Mouse (Mus musculus): Measurements from ENCODE around the gene Mcrip2. TPM values are rescaled to one million over a fixed set of nuclear protein-coding genes. Genes with fewer than 3 reads are reported as not detected.

Gene Mcrip2
- total and polyA plus RNA-seq, 3 experiments = 1.4 to 16.1 (median 1.7) TPM

DNA sequence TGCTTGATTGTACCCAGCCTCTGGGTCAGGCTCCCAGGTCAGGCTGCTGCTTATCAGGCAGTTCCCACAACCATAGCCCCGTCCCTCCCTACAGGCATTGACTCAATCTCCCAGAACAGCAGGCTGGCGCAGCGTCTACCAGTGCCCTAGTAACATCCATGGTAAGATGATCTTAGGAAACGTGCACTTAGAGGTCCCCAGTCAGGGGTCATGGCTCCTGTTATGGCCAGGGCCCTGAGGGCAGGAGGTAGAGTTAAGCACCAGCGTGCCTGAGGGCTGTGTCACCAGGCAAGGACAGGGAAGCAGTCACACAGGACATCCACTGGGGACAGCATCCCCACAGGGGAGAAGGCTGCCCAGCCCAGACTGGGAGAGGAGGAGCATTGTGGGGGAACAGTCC is 13.7 kb upstream of the Mcrip2 start:
- no peaks in the 10 kb centered on the region for H3K27me3 ChIP-seq (replicated peaks)
- peaks cover 61 to 97% of the 10 kb centered on the region in 2 experiments for H3K36me3 ChIP-seq (replicated peaks in 1 of 2; ENCODE audit: control insufficient read depth in 1 of 2, insufficient read depth in 1 of 2, low read length in 1 of 2)
- in situ Hi-C loops (cut with MboI; ENCODE audit: low pct_ligation_motif_present, low pct_unique_long_range_greater_than_20kb, low sequenced_read_pairs) = loop anchor here (5.0 kb wide), 3 partner anchors 35 to 210 kb away; partner anchors contain the start of genes Decr2 and Rab40c
- no peak overlapping the region for H3K4me2 ChIP-seq (ENCODE audit: insufficient read depth, low read depth, poor library complexity, severe bottlenecking)
- DNase-seq (ENCODE audit: extremely low read depth) = no peak
- no peak overlapping the region for H3K4me3 ChIP-seq (replicated peaks in 1 of 3; ENCODE audit: low read depth in 2 of 3, low read length in 2 of 3, poor library complexity in 1 of 3)
- dilution Hi-C loops (cut with MboI; ENCODE audit: extremely low pct_ligation_motif_present, extremely low pct_unique_long_range_greater_than_20kb, low sequenced_read_pairs) = no loop called here
- TF ChIP-seq POLR2AphosphoS2 (IDR thresholded peaks at IDR 0.05; ENCODE audit: low read depth, low read length) = 0 out of 2 replicates have a peak, but pooled peaks have one; percentile 27
- 0 out of 2 replicates have a peak, but pooled peaks have one; percentile 24 for TF ChIP-seq POLR2A (IDR thresholded peaks at IDR 0.05; ENCODE audit: low read depth, low read length)
- no peak for TF ChIP-seq MAX (IDR thresholded peaks at IDR 0.05; ENCODE audit: low read length)
- 0 out of 2 replicates have a peak, but pooled peaks have one; percentile 29 for TF ChIP-seq ZMIZ1 (IDR thresholded peaks at IDR 0.05; ENCODE audit: low read depth, low read length)
- no peak overlapping the region for H3K9ac ChIP-seq (ENCODE audit: insufficient read depth, low read depth)
- H3K4me1 ChIP-seq (ENCODE audit: control insufficient read depth in 1 of 2, insufficient read depth in 2 of 2) = peaks cover 0 to 5% of the 10 kb centered on the region in 2 experiments; a peak in 1 of 4 replicates
- no peak overlapping the region for H3K27ac ChIP-seq (ENCODE audit: insufficient read depth, low read depth)
- H3K9me3 ChIP-seq (replicated peaks; ENCODE audit: low read length) = no peaks in the 10 kb centered on the region
- no peaks in the 10 kb centered on the region for H3K79me2 ChIP-seq (replicated peaks; ENCODE audit: control insufficient read depth, extremely low read depth, insufficient read depth, poor library complexity, severe bottlenecking)

DNA sequence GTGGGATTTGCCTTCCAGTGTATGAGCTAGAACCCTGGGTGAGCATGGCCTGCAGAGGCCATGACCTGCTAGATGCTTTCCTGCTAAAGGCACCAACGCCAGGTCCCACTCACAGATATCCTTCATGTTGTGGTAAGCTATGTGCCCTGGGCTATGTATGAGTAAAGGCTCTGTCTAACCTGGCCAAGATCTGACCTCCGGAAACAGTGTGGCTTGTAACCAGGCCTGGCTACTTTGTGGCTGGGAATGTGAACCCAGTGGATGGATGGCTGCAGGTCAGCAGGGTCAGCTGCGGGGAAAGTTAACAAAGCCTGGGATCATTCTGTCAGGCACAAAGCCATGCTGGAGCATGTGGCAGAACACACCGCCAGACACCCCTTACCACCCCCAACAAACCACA is 13.1 kb upstream of the Mcrip2 start:
- Histone ChIP-seq H3K36me3 (replicated peaks in 1 of 2; ENCODE audit: control insufficient read depth in 1 of 2, insufficient read depth in 1 of 2, low read length in 1 of 2) (peaks cover 60 to 97% of the 10 kb centered on the region in 2 experiments), H3K4me2 (ENCODE audit: insufficient read depth, low read depth, poor library complexity, severe bottlenecking) (no peak overlapping the region), H3K4me1 (ENCODE audit: control insufficient read depth in 1 of 2, insufficient read depth in 2 of 2) (peaks cover 0 to 8% of the 10 kb centered on the region in 2 experiments; a peak in 2 of 4 replicates), H3K27me3 (replicated peaks) (no peaks in the 10 kb centered on the region), H3K9me3 (replicated peaks; ENCODE audit: low read length) (no peaks in the 10 kb centered on the region), H3K4me3 (replicated peaks in 1 of 3; ENCODE audit: low read depth in 2 of 3, low read length in 2 of 3, poor library complexity in 1 of 3) (no peak overlapping the region), H3K27ac (ENCODE audit: insufficient read depth, low read depth) (no peak overlapping the region), H3K79me2 (replicated peaks; ENCODE audit: control insufficient read depth, extremely low read depth, insufficient read depth, poor library complexity, severe bottlenecking) (no peaks in the 10 kb centered on the region), H3K9ac (ENCODE audit: insufficient read depth, low read depth) (no peak overlapping the region)
- DNase-seq (ENCODE audit: extremely low read depth) = no peak
- TF ChIP-seq SIN3A (IDR thresholded peaks at IDR 0.05; ENCODE audit: low read length) = no peak
- TF ChIP-seq TBP (conservative IDR thresholded peaks at IDR 0.05; ENCODE audit: low read depth, low read length) = no peak
- no peak for TF ChIP-seq NELFE (IDR thresholded peaks at IDR 0.05; ENCODE audit: low read depth, low read length)
- in situ Hi-C loops (cut with MboI; ENCODE audit: low pct_ligation_motif_present, low pct_unique_long_range_greater_than_20kb, low sequenced_read_pairs) (loop anchor here (5.0 kb wide), 3 partner anchors 36 to 211 kb away; partner anchors contain the start of genes Decr2 and Rab40c), dilution Hi-C loops (cut with MboI; ENCODE audit: extremely low pct_ligation_motif_present, extremely low pct_unique_long_range_greater_than_20kb, low sequenced_read_pairs) (no loop called here)

- H3K27ac ChIP-seq (ENCODE audit: insufficient read depth, low read depth) = no peak overlapping the region
Observed at GRCm38 (mm10) chr17:25880913-25881641, 12.5 kb upstream of the Mcrip2 start.

More at GRCm38 (mm10) chr17:25880913-25881641, 12.5 kb upstream of the Mcrip2 start:
- dilution Hi-C loops (cut with MboI; ENCODE audit: extremely low pct_ligation_motif_present, extremely low pct_unique_long_range_greater_than_20kb, low sequenced_read_pairs) = no loop called here
- H3K27me3 ChIP-seq (replicated peaks) = no peaks in the 10 kb centered on the region
- in situ Hi-C loops (cut with MboI; ENCODE audit: low pct_ligation_motif_present, low pct_unique_long_range_greater_than_20kb, low sequenced_read_pairs) = loop anchor here (5.0 kb wide), 3 partner anchors 36 to 211 kb away; partner anchors contain the start of genes Decr2 and Rab40c
- H3K9ac ChIP-seq (ENCODE audit: insufficient read depth, low read depth) = no peak overlapping the region
- TF ChIP-seq POLR2AphosphoS2 (IDR thresholded peaks at IDR 0.05; ENCODE audit: low read depth, low read length) = 0 out of 2 replicates have a peak, but pooled peaks have one; percentile 49
- no peak for TF ChIP-seq SMC3 (IDR thresholded peaks at IDR 0.05; ENCODE audit: low read depth, low read length)
- H3K4me2 ChIP-seq (ENCODE audit: insufficient read depth, low read depth, poor library complexity, severe bottlenecking) = no peak overlapping the region
- DNase-seq (ENCODE audit: extremely low read depth) = no peak
- H3K4me3 ChIP-seq (replicated peaks in 1 of 3; ENCODE audit: low read depth in 2 of 3, low read length in 2 of 3, poor library complexity in 1 of 3) = no peak overlapping the region
- H3K79me2 ChIP-seq (replicated peaks; ENCODE audit: control insufficient read depth, extremely low read depth, insufficient read depth, poor library complexity, severe bottlenecking) = no peaks in the 10 kb centered on the region
- no peaks in the 10 kb centered on the region for H3K9me3 ChIP-seq (replicated peaks; ENCODE audit: low read length)
- peaks cover 60 to 94% of the 10 kb centered on the region in 2 experiments for H3K36me3 ChIP-seq (replicated peaks in 1 of 2; ENCODE audit: control insufficient read depth in 1 of 2, insufficient read depth in 1 of 2, low read length in 1 of 2)
- H3K4me1 ChIP-seq (ENCODE audit: control insufficient read depth in 1 of 2, insufficient read depth in 2 of 2) = peaks cover 4 to 12% of the 10 kb centered on the region in 2 experiments
